Mouse (Mus musculus): ENCODE results near the gene Dennd2a.
"Not testable (repeated sequence)": the region's sequence is repeated elsewhere in the genome, so short reads cannot be mapped to it uniquely, and the experiment has no call there.

The Dennd2a gene

DNA sequence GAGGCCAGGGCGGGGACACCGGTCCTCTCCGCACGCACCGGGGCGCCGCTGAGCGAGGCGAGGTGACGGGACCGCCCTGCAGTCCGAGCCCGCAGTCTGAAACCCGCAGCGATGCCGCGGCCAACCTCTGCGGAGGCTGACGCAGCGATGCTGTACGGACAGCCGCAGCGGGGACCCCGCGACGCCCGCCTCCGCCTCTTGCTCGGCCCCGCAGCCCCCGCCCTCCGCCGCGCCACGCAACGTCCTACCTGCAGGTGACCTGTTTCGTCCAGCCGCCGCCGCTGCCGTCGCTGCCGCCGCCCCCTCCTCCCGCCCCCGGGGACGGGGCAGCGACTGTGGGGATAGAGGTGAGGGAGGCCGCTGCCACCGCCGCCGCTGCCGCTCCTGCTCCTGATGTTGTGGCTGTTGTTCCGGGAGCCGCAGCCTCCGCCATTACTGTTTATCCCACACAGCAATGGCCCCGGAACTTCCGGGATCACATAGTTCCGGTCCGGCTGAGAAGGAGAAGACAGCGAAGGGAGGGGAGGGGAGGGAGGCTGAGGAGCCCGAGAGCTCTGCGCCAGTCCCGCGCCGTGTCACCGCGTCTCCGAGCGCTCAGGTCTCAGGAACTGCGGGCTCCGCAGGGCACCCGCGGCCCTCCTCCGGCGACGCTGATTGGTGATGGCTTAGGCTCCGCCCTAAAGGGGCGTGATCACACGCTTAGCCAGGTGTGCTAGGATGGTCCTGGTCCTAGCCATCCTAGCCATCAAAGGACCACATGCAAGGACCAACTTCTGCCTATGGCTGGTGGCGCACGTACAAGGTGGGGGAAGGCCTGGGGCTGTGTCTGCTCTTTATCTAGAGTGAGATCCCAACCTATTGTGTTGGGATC is 137.6 kb downstream of the Dennd2a start, which contains the start of gene Mkrn1:
Gene Mkrn1, minus strand, starts transcription at position 612 of the 871 bp plus-strand sequence.
- DNase-seq (ENCODE audit: low spot score in 2 of 2): peak; percentile 87 to 91

DNA sequence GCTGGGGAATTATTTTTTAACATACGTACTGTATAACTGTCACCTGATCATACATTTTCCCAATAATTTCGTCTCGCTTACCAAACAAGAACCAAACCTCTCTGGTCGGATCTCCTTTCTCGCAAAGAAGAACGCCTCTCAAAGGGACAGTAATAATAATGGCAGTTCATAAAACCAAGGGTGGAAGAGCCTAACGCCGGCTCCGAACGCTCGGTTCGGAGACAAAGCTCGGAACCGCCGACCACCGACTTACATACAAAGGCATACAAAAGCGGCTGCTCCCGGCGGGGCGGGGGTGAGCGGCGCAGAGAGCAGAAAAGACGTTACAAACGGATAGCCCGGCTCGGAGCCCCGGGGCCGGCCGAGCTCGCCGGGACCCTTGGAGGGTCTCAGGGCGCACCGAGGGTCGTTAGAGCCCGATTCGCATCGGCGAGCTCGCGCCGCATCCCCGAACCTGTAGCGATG is 138.2 kb downstream of the Dennd2a start:
- peak in 1 of 2 experiments; percentile 29 for DNase-seq (ENCODE audit: low spot score in 2 of 2)

DNA sequence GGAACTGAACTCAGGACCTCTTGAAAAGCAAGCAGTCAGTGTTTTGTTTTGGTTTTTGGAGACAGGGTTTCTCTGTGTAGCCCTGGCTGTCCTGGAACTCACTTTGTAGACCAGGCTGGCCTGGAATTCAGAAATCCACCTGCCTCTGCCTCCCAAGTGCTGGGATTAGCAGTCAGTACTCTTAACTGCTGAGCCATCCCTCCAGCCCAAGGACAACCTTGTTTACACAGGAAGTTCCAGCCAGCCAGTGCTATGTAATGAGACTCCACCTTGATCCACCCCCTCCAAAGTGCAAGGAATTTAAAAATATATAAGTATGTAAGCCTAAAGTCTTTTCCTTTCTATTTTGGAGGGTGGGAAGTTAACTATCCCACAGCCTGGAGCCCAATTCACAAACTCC is 141.0 kb downstream of the Dennd2a start:
- not testable (repeated sequence) for DNase-seq (ENCODE audit: low spot score in 2 of 2)

DNA sequence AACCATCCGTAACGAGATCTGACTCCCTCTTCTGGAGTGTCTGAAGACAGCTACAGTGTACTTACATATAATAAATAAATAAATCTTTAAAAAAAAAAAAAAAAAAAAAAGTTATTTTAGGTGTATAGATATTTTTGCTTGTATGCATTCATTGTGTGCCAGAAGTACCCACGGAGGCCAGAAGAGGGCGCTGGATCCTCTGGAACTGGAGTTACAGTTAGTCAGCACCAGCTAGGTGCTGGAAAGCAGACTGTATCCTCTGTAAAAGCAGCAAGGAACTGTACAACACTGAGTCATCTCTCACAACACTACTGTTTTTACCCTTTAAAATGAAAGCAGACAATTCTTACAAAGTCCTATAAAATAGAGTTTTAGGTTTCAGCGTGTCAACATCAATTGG is 141.9 kb downstream of the Dennd2a start:
- peak; percentile 85 to 92 for DNase-seq (ENCODE audit: low spot score in 2 of 2)

DNA sequence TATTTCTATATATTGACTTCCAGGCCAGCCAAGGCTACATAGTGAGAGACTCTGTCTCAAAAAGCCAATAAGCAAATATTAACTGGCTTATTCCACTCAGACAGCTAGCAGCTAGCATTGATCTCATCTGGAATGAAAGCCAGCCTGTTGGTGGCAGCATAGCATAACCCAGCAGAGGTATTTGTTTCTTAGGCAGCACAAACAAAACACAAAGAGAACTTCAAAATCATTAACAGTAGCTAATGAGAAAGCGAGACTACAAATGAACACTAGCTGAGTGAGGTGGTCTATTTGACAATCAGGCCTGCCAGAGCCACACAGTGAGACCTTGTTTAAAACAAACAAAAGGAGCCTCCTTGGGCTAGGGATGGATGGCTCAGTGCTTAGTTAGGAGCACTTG is 143.6 kb downstream of the Dennd2a start:
- no peak for DNase-seq (ENCODE audit: low spot score in 2 of 2)

All from spleen, postnatal 10 days (tissue).